Mouse (Mus musculus) thymus, adult 2 months (tissue): ENCODE data around the gene Gm49366.

Experiments used
- CTCF ChIP-seq: fragments of 200-500 bp; IDR thresholded peaks from 2 replicates; pipeline ENCODE4 v1.5.1; 2012; ENCODE audit warnings: mild to moderate bottlenecking, control low read depth, low read length, moderate library complexity, borderline replicate concordance; ENCODE audit not compliant: control insufficient read depth, poor library complexity, insufficient read depth; ENCODE audit errors: extremely low read depth
- POLR2A ChIP-seq: fragments of 200-500 bp; IDR thresholded peaks from 2 replicates; pipeline ENCODE4 v1.6.1; 2012; ENCODE audit warnings: mild to moderate bottlenecking, low read length, control low read depth, moderate library complexity; ENCODE audit not compliant: control insufficient read depth, poor library complexity, insufficient read depth; ENCODE audit errors: extremely low read depth

- TF ChIP-seq POLR2A (no peak), CTCF (no peak)
These were observed 30.3 kb downstream of the Gm49366 start, which contains the start of gene Acot5 for GRCm38 (mm10) chr12:84068986-84069385.
